Mouse (Mus musculus) heart, embryonic 14.5 days (tissue): Measurements from ENCODE around the gene Gm11437. TPM values are rescaled to one million over a fixed set of nuclear protein-coding genes. Genes with fewer than 3 reads are reported as not detected.
A peak's percentile ranks its signal among the peaks of the same experiment; 100 is the strongest.

Source experiments
- ATAC-seq: fragments of 200-750 bp; cut with Nextera tagmentation; 2 replicates; pipeline ENCODE4 v1.8.0; 2017; ENCODE audit warnings: low read depth, moderate TSS enrichment; ENCODE audit not compliant: insufficient number of reproducible peaks, insufficient read depth, low FRiP score
- H3K27ac ChIP-seq, 2 experiments: fragments of 200-500 bp in 1 of 2; fragments of 300-500 bp in 1 of 2; sonication (generic) in 1 of 2; replicated peaks in 1 of 2; 2 replicates each; pipeline ENCODE4 v1.5.1; 2012 to 2014; ENCODE audit warnings: low read depth in 2 of 2, low read length in 2 of 2, control low read depth in 1 of 2, mild to moderate bottlenecking in 1 of 2, mixed read lengths in 1 of 2; ENCODE audit not compliant: control insufficient read depth in 1 of 2, insufficient read depth in 1 of 2
- H3K27me3 ChIP-seq: fragments of 300-500 bp; sonication (generic); 2 replicates; pipeline ENCODE4 v1.6.1; 2014; ENCODE audit warnings: mild to moderate bottlenecking, low read length, control low read depth; ENCODE audit not compliant: control insufficient read depth, insufficient read depth
- H3K36me3 ChIP-seq: fragments of 300-500 bp; sonication (generic); 2 replicates; pipeline ENCODE4 v1.6.1; 2014; ENCODE audit warnings: mild to moderate bottlenecking, control low read depth, low read length, mixed read lengths; ENCODE audit not compliant: control insufficient read depth, insufficient read depth
- H3K4me1 ChIP-seq, 2 experiments: fragments of 200-500 bp in 1 of 2; fragments of 300-500 bp in 1 of 2; sonication (generic) in 1 of 2; 2 replicates each; pipeline ENCODE4 v1.6.1; 2012 to 2014; ENCODE audit warnings: low read length in 2 of 2, control low read depth in 1 of 2, mixed read lengths in 1 of 2; ENCODE audit not compliant: control insufficient read depth in 2 of 2, insufficient read depth in 2 of 2
- H3K4me2 ChIP-seq: fragments of 300-500 bp; sonication (generic); 2 replicates; pipeline ENCODE4 v1.6.1; 2014; ENCODE audit warnings: mild to moderate bottlenecking, low read length
- H3K4me3 ChIP-seq, 2 experiments: fragments of 200-500 bp in 1 of 2; fragments of 300-500 bp in 1 of 2; sonication (generic) in 1 of 2; 2 replicates each; pipeline ENCODE4 v1.5.1; 2012 to 2014; ENCODE audit warnings: low read length in 2 of 2, mild to moderate bottlenecking in 2 of 2, control low read depth in 1 of 2, low read depth in 1 of 2, moderate library complexity in 1 of 2; ENCODE audit not compliant: control insufficient read depth in 1 of 2, insufficient read depth in 1 of 2
- H3K9ac ChIP-seq: fragments of 300-500 bp; sonication (generic); 2 replicates; pipeline ENCODE4 v1.6.1; 2014; ENCODE audit warnings: mild to moderate bottlenecking, low read length
- H3K9me3 ChIP-seq: fragments of 300-500 bp; sonication (generic); 2 replicates; pipeline ENCODE4 v1.6.1; 2016; ENCODE audit warnings: low read length, control low read depth; ENCODE audit not compliant: control insufficient read depth
- WGBS: fragments of 180-500 bp; shearing (Covaris S2); extraction: QIAGEN DNeasy Blood & Tissue Kit; methylation state at CpG from one replicate; pipeline ENCODE4 v1.1.7; 2014; 5-methylcytosine and 5-hydroxymethylcytosine counted together
- polyA plus RNA-seq: library from polyadenylated mRNA; unstranded; fragments of >200 nt; fragmentation: Nextera tagmentation; extraction: Ambion mirVana; gene quantifications from 2 replicates; pipeline ENCODE4 v1.2.1, GENCODE M21; 2014

The Gm11437 gene
- polyA plus RNA-seq, 1 experiment from 2014 or later, result not detected

DNA sequence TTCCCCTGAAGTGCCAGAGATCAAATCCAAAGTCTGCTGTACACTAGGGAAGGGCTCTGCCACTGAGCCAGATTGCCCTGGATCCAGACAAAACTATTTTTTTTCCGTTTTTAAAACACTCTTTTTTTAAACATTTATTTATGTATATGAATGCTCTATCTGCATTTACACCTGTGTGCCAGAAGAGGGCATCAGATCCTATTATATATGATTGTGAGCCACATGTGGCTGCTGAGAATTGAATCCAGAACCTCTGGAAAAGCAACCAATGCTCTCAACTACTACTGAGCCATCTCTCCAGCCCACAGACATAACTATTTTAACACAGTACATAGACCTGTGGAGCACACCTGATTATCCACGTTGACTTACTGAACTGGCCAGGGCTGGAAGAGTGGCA, 51.1 kb downstream of the Gm11437 start:
- 61% methylated on average over 2 of the region's 2 CpGs for WGBS
- H3K4me2 ChIP-seq, result no peak overlapping the region
- H3K4me1 ChIP-seq, result peaks cover 2 to 19% of the 10 kb centered on the region in 2 experiments; a peak in 3 of 4 replicates
- no peaks in the 10 kb centered on the region for H3K9me3 ChIP-seq
- no peak overlapping the region for H3K9ac ChIP-seq
- H3K27ac ChIP-seq, result no peak overlapping the region
- peaks cover 74% of the 10 kb centered on the region for H3K36me3 ChIP-seq
- H3K27me3 ChIP-seq, result no peaks in the 10 kb centered on the region
- no peak overlapping the region for H3K4me3 ChIP-seq
- no peak for ATAC-seq

DNA sequence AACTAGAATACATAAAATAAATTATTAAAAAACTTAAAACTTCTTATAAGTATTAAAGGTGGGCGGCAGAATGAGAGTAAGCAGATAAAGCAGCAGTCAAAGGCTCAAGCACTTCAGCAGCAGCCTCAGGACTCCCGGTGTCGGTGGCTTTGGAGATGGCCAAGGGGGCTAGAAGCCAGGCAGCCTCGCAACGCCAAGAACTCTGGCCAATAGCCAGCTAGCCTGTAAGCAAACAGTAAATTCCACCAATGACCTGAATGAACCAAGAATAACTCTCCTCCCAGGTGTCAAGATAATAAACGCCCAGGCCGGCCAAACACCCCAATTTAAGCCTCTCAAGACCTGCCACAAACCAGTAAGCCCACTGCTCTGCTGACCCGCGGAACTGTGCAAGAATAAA, 51.6 kb downstream of the Gm11437 start:
- ATAC-seq, result no peak
- no peak overlapping the region for H3K27ac ChIP-seq
- H3K4me3 ChIP-seq, result no peak overlapping the region
- no peaks in the 10 kb centered on the region for H3K27me3 ChIP-seq
- WGBS, result 42% methylated on average over 9 of the region's 9 CpGs
- H3K9me3 ChIP-seq, result no peaks in the 10 kb centered on the region
- no peak overlapping the region for H3K4me2 ChIP-seq
- no peak overlapping the region for H3K9ac ChIP-seq
- H3K4me1 ChIP-seq, result peaks cover 2 to 19% of the 10 kb centered on the region in 2 experiments; a peak in 3 of 4 replicates
- H3K36me3 ChIP-seq, result peaks cover 72% of the 10 kb centered on the region

DNA sequence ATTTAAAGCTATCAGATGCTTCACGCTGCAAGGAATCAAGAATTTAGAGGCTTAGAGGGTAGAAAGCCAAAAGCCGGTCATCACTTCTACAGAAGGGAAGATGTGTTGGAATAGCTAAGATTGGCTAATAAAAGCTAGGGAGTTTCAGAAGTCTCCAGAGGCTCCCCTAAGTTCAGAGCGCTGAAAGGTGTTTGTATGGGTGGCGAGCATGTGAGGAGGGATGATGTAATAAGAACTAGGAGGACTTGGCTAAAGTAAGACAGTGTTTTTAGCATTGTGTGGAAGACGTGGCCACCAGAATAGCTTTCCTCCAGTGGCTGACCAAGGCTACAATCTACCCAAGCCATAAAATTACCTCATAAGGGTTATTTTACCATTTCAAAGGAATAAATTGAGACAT, 53.7 kb downstream of the Gm11437 start:
- H3K9ac ChIP-seq, result no peak overlapping the region
- ATAC-seq, result no peak
- no peaks in the 10 kb centered on the region for H3K27me3 ChIP-seq
- peaks cover 2 to 19% of the 10 kb centered on the region in 2 experiments; a peak in 3 of 4 replicates for H3K4me1 ChIP-seq
- no peak overlapping the region for H3K4me2 ChIP-seq
- WGBS, result 85% methylated on average over 5 of the region's 5 CpGs
- no peak overlapping the region for H3K27ac ChIP-seq
- peaks cover 71% of the 10 kb centered on the region for H3K36me3 ChIP-seq
- H3K9me3 ChIP-seq, result no peaks in the 10 kb centered on the region
- no peak overlapping the region for H3K4me3 ChIP-seq

DNA sequence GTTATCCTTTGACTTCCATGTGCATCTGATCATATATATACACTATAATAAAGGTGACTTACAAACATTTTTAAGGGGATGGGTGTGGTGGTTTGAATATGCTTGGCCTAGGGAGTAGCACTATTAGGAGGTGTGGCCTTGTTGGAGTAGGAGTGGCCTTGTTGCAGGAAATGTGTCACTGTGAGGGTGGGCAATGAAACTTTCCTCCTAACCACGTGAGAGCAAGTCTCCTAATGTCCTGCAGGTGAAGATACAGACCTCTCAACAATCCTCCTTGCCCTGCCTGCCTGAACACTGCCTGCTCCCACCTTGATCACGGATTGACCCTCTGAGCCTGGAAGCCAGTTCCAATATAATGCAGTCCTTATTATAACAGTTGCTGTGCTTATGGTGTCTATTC, 60.1 kb downstream of the Gm11437 start:
- H3K36me3 ChIP-seq, result peaks cover 88% of the 10 kb centered on the region
- H3K27ac ChIP-seq, result no peak overlapping the region
- H3K9ac ChIP-seq, result no peak overlapping the region
- no peaks in the 10 kb centered on the region for H3K27me3 ChIP-seq
- 75% methylated on average over 2 of the region's 2 CpGs for WGBS
- ATAC-seq, result no peak
- 0 out of 4 replicates have a peak, but pooled peaks cover 0 to 1% of the 10 kb centered on the region in 2 experiments for H3K4me1 ChIP-seq
- H3K4me2 ChIP-seq, result no peak overlapping the region
- no peak overlapping the region for H3K4me3 ChIP-seq
- H3K9me3 ChIP-seq, result no peaks in the 10 kb centered on the region

DNA sequence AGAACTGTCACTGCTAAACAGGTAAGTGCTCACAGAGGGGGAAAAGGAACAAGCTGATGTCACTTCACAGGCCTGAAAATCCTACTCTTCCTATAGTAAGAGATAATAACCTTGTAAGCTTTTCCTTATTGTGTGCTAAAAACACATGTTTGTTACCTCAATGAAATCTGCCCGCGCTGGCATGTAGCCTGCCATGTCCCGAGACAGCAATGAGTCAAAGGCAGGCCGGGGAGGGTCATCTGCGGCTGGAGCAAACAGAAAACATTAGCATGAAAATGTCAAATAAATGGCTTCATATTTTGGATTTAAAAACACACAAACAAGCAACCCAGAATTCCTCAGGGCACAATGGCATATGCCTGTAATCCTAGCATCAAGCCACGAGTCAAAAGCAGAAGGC, 63.2 kb downstream of the Gm11437 start:
- Histone ChIP-seq H3K27ac (no peak overlapping the region), H3K9me3 (no peaks in the 10 kb centered on the region), H3K4me3 (no peak overlapping the region), H3K9ac (no peak overlapping the region), H3K4me1 (peaks cover 3 to 9% of the 10 kb centered on the region in 2 experiments), H3K36me3 (peaks cover 85% of the 10 kb centered on the region), H3K4me2 (no peak overlapping the region), H3K27me3 (no peaks in the 10 kb centered on the region)
- WGBS, result 88% methylated on average over 6 of the region's 6 CpGs
- ATAC-seq, result no peak

DNA sequence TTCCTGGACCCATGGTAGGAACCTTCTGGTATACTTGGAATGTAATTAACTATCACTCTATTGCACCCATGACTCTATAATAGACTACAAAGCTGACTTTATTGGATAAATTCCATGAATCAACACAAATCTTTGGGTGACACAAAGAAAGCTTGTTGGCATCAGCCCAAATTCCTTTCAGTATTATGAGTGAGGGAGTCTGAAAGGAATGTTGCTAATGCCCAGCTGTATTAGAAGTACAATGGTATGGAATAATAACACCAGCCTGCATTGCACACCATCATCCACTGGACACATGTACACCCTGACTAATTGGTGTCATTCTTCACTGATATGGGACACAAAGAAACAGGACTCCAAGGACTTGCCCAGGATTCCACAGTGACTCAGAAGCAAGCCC, 66.1 kb downstream of the Gm11437 start:
- peaks cover 7 to 12% of the 10 kb centered on the region in 2 experiments for H3K4me1 ChIP-seq
- ATAC-seq, result no peak
- H3K9ac ChIP-seq, result no peak overlapping the region
- peaks cover 76% of the 10 kb centered on the region for H3K36me3 ChIP-seq
- no peaks in the 10 kb centered on the region for H3K9me3 ChIP-seq
- H3K4me3 ChIP-seq, result no peak overlapping the region
- H3K27me3 ChIP-seq, result no peaks in the 10 kb centered on the region
- 0 out of 4 replicates have a peak overlapping the region, but pooled peaks have one; percentile 5 to 19 for H3K27ac ChIP-seq
- H3K4me2 ChIP-seq, result no peak overlapping the region

Other genes with a start within 250 kb of the Gm11437 start
- gene Ddx52, start 225.4 kb downstream of the Gm11437 start, polyA plus RNA-seq, result 19.7 and 21.8 TPM in 2 replicates
- gene Synrg, start 203.0 kb downstream of the Gm11437 start, polyA plus RNA-seq, result 8.0 and 10.8 TPM in 2 replicates
- 4.2 and 5.0 TPM in 2 replicates for gene Dusp14, start 98.2 kb downstream of the Gm11437 start, polyA plus RNA-seq
- 16.8 and 16.9 TPM in 2 replicates for gene Tada2a, start 37.9 kb downstream of the Gm11437 start, polyA plus RNA-seq
- gene Acaca, start 37.8 kb downstream of the Gm11437 start, polyA plus RNA-seq, result 8.3 and 8.9 TPM in 2 replicates